Mouse (Mus musculus): Measurements from ENCODE around the gene Slc37a1. TPM values are rescaled to one million over a fixed set of nuclear protein-coding genes. Genes with fewer than 3 reads are reported as not detected.

Slc37a1 gene
- polyA plus RNA-seq, 1 experiment from 2014 or later = 9.0 TPM

GRCm38 (mm10) chr17:31259825-31260224 is 26.8 kb upstream of the Slc37a1 start:
- H3K4me1 ChIP-seq = peaks cover 2% of the 10 kb centered on the region
- no peak overlapping the region for H3K27ac ChIP-seq (replicated peaks)
- no peak for ATAC-seq (ENCODE audit: low FRiP score)
- no peak overlapping the region for H3K4me3 ChIP-seq (replicated peaks)
- no peak overlapping the region for H3K4me2 ChIP-seq
- no peaks in the 10 kb centered on the region for H3K27me3 ChIP-seq (replicated peaks)
- H3K9ac ChIP-seq (replicated peaks) = no peak overlapping the region
- WGBS = 79% methylated on average over 4 of the region's 4 CpGs
- H3K36me3 ChIP-seq = no peaks in the 10 kb centered on the region
- H3K9me3 ChIP-seq (replicated peaks) = no peaks in the 10 kb centered on the region

DNA sequence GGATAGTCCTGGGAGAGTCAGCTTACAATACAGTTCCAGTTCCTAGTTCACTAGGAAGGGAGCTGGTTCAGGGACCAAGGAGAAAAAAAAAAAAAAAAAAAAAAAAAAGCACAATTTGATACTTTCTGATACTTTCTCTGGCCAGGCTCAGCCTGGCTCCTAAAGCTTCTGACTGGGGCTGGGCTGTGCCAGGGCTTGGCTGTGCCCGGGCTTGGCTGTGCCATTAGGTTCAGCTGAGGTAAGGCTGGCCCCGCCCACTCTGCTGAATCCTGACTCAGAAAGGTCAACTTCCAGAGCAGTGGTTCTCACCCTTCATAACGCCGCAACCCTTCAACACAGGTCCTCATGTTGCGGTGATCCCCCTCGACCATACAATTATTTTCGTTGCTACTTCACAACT is 26.2 kb upstream of the Slc37a1 start:
- Histone ChIP-seq H3K4me2 (no peak overlapping the region), H3K4me1 (no peaks in the 10 kb centered on the region), H3K9me3 (replicated peaks) (no peaks in the 10 kb centered on the region), H3K4me3 (replicated peaks) (no peak overlapping the region), H3K27ac (replicated peaks) (no peak overlapping the region), H3K36me3 (no peaks in the 10 kb centered on the region), H3K27me3 (replicated peaks) (no peaks in the 10 kb centered on the region), H3K9ac (replicated peaks) (no peak overlapping the region)
- WGBS = 90% methylated on average over 7 of the region's 7 CpGs
- no peak for ATAC-seq (ENCODE audit: low FRiP score)

DNA sequence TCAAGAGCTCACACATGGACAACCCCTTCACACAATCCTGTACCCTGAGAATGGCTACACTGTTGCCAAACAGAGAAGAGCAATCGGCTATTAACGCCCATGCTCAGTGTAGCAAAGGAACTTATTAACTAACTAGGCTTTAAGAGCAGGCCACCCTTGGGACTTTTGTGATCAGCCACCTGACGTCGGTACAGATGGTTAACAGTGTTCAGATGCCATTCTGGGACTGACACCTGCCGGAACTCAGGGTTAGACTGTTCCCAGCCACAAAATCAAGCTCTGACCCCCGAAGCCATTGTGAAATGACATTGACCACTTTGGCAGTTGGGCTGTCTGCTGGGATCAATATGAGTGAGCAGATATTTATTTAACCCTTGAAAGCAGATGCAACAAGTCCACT is 25.2 kb upstream of the Slc37a1 start:
- Histone ChIP-seq H3K4me2 (no peak overlapping the region), H3K9ac (replicated peaks) (no peak overlapping the region), H3K27ac (replicated peaks) (no peak overlapping the region), H3K4me1 (no peaks in the 10 kb centered on the region), H3K27me3 (replicated peaks) (no peaks in the 10 kb centered on the region), H3K4me3 (replicated peaks) (no peak overlapping the region), H3K9me3 (replicated peaks) (no peaks in the 10 kb centered on the region), H3K36me3 (no peaks in the 10 kb centered on the region)
- WGBS = 72% methylated on average over 6 of the region's 6 CpGs
- ATAC-seq (ENCODE audit: low FRiP score) = no peak

DNA sequence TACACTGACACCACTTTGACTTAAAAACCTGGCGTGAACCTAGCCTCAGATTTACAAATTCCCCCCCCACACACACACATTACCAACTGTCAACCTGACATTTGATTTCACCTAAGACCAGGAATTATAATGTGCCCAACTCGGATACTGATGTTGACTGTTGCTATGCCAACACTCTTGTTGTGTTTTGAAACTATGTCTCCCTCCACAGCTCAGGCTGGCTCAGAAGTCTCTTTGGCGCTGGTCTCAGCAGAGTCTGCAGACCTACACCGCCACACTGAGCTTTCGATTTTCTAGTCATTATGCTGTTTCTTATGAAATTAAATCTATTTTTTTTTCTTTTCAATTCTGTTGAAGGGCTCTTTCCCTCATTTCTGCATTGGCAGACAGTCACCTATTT is 23.9 kb upstream of the Slc37a1 start:
- no peaks in the 10 kb centered on the region for H3K9me3 ChIP-seq (replicated peaks)
- 73% methylated on average over 5 of the region's 5 CpGs for WGBS
- H3K36me3 ChIP-seq = no peaks in the 10 kb centered on the region
- no peaks in the 10 kb centered on the region for H3K4me1 ChIP-seq
- H3K9ac ChIP-seq (replicated peaks) = no peak overlapping the region
- no peak overlapping the region for H3K4me3 ChIP-seq (replicated peaks)
- H3K4me2 ChIP-seq = no peak overlapping the region
- no peak for ATAC-seq (ENCODE audit: low FRiP score)
- no peak overlapping the region for H3K27ac ChIP-seq (replicated peaks)
- H3K27me3 ChIP-seq (replicated peaks) = no peaks in the 10 kb centered on the region

DNA sequence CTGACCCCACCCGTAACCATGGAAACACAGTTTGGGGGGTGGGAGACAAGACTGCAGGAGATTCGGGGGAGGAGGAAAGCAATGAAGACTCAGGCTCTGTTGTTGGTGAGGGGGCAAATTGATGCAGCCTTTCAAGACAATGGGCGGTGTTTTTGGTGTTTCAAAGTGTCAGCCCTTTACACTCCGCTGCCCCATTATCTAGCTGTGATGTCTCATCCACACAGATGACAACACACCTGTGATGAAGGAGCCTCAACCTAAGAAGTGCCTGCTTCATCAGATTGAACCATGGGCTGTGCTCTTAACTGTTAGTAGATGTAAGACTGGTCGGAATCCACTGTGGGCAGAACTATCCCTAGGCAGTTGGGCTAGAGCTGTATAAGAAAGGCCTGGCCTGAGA is 22.8 kb upstream of the Slc37a1 start:
- H3K9ac ChIP-seq (replicated peaks) = no peak overlapping the region
- ATAC-seq (ENCODE audit: low FRiP score) = no peak
- no peaks in the 10 kb centered on the region for H3K4me1 ChIP-seq
- H3K36me3 ChIP-seq = no peaks in the 10 kb centered on the region
- no peak overlapping the region for H3K4me3 ChIP-seq (replicated peaks)
- WGBS = 85% methylated on average over 5 of the region's 5 CpGs
- no peak overlapping the region for H3K27ac ChIP-seq (replicated peaks)
- H3K4me2 ChIP-seq = no peak overlapping the region
- H3K27me3 ChIP-seq (replicated peaks) = no peaks in the 10 kb centered on the region
- H3K9me3 ChIP-seq (replicated peaks) = no peaks in the 10 kb centered on the region

DNA sequence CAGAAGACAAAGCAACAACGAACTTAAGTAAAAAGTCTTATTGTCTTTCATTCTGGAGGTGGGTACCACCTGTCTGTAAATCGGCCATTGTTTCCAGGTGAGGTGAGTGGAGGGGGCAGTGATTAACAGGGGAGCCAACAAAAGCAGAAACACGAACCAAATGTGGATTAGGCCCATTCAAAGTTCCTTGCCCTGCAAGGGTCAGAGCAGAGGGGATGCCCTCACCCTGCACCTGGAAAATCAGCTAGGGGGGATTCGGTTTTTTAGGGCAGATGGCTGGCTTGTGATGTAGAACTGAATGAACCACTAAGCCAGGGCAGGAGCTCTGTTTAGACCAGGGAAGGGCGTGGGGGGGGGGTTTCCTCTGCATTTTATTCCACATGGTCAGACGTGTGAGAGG is 22.2 kb upstream of the Slc37a1 start:
- 63% methylated on average over 6 of the region's 6 CpGs for WGBS
- Histone ChIP-seq H3K9ac (replicated peaks) (no peak overlapping the region), H3K4me1 (no peaks in the 10 kb centered on the region), H3K36me3 (no peaks in the 10 kb centered on the region), H3K9me3 (replicated peaks) (no peaks in the 10 kb centered on the region), H3K27ac (replicated peaks) (no peak overlapping the region), H3K4me3 (replicated peaks) (no peak overlapping the region), H3K27me3 (replicated peaks) (no peaks in the 10 kb centered on the region), H3K4me2 (no peak overlapping the region)
- ATAC-seq (ENCODE audit: low FRiP score) = no peak

GRCm38 (mm10) chr17:31265171-31265572 is 21.4 kb upstream of the Slc37a1 start:
- WGBS = 21% methylated on average over 3 of the region's 3 CpGs

GRCm38 (mm10) chr17:31265831-31266230 is 20.8 kb upstream of the Slc37a1 start:
- Histone ChIP-seq H3K4me2 (no peak overlapping the region), H3K36me3 (no peaks in the 10 kb centered on the region), H3K27me3 (replicated peaks) (no peaks in the 10 kb centered on the region), H3K9me3 (replicated peaks) (no peaks in the 10 kb centered on the region), H3K4me3 (replicated peaks) (no peak overlapping the region), H3K9ac (replicated peaks) (no peak overlapping the region), H3K4me1 (no peaks in the 10 kb centered on the region), H3K27ac (replicated peaks) (no peak overlapping the region)
- WGBS = 91% methylated on average over 9 of the region's 9 CpGs
- ATAC-seq (ENCODE audit: low FRiP score) = no peak

More at GRCm38 (mm10) chr17:31265171-31265572, 21.4 kb upstream of the Slc37a1 start:
- Histone ChIP-seq H3K4me1 (no peaks in the 10 kb centered on the region), H3K27me3 (replicated peaks) (no peaks in the 10 kb centered on the region), H3K4me2 (no peak overlapping the region), H3K36me3 (no peaks in the 10 kb centered on the region), H3K4me3 (replicated peaks) (no peak overlapping the region), H3K9ac (replicated peaks) (no peak overlapping the region), H3K9me3 (replicated peaks) (no peaks in the 10 kb centered on the region), H3K27ac (replicated peaks) (no peak overlapping the region)
- no peak for ATAC-seq (ENCODE audit: low FRiP score)

DNA sequence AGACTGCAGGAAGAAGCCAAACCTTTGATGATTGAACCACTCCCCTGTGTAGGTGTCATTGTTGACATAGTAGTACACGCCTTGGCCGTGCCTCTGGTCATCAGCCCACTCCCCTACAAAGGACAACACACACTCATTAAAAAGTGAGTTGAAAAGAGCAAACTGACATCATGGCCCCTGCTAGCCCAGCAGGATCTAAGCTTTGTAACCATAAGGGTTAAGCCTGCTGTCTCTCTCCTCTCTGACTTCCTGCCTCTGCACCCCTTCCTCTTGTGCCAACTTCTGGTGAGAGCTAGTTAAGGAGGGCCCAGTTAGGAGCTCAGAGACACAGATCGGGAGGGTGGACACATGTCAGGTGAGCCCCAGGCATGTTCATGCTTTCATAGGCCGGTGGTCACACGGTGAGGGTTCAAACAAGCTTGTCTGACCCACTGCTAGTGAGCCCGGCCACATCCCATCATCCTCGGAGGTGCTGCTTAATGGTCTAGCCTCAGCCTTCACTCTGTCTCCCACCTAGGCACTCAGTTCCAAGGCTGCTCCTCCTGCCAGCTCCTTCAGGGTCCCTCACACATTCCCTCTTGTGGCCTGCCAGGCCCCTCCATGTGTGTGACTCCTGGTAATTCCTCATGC is 20.2 kb upstream of the Slc37a1 start:
- H3K27ac ChIP-seq (replicated peaks) = no peak overlapping the region
- 85% methylated on average over 7 of the region's 7 CpGs for WGBS
- H3K4me1 ChIP-seq = no peaks in the 10 kb centered on the region

DNA sequence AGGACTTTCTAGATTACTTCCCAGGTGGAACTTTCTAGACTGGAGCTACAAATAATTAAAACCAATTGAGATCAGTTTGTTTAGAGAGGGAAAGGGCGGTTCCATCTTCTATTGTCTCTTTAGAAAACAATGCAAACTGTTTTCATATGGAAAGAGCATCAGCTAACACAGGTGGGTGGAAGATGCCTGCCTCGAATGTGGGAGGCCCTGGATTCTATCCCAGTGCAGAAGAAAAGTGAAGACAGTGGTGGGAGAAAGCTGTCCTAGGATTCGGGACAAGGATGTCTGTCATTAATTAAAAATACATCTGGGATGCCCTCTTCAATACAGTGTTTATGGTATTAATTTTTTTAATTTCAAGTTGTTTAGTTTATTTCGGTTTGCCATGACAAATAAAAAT is 19.5 kb upstream of the Slc37a1 start:
- no peak overlapping the region for H3K4me2 ChIP-seq
- H3K27me3 ChIP-seq (replicated peaks) = no peaks in the 10 kb centered on the region
- no peaks in the 10 kb centered on the region for H3K36me3 ChIP-seq
- H3K9me3 ChIP-seq (replicated peaks) = no peaks in the 10 kb centered on the region
- 77% methylated on average over 4 of the region's 4 CpGs for WGBS
- no peak for ATAC-seq (ENCODE audit: low FRiP score)
- no peaks in the 10 kb centered on the region for H3K4me1 ChIP-seq
- no peak overlapping the region for H3K27ac ChIP-seq (replicated peaks)
- H3K4me3 ChIP-seq (replicated peaks) = no peak overlapping the region
- no peak overlapping the region for H3K9ac ChIP-seq (replicated peaks)

More for the DNA sequence above, 20.2 kb upstream of the Slc37a1 start:
- ATAC-seq (ENCODE audit: low FRiP score) = no peak
- H3K4me2 ChIP-seq = no peak overlapping the region
- H3K9me3 ChIP-seq (replicated peaks) = no peaks in the 10 kb centered on the region
- H3K4me3 ChIP-seq (replicated peaks) = no peak overlapping the region
- no peak overlapping the region for H3K9ac ChIP-seq (replicated peaks)
- no peaks in the 10 kb centered on the region for H3K27me3 ChIP-seq (replicated peaks)
- no peaks in the 10 kb centered on the region for H3K36me3 ChIP-seq

- Histone ChIP-seq H3K9me3 (replicated peaks) (no peaks in the 10 kb centered on the region), H3K4me3 (replicated peaks) (no peak overlapping the region), H3K4me1 (no peaks in the 10 kb centered on the region), H3K4me2 (no peak overlapping the region), H3K9ac (replicated peaks) (no peak overlapping the region), H3K36me3 (no peaks in the 10 kb centered on the region), H3K27ac (replicated peaks) (no peak overlapping the region), H3K27me3 (replicated peaks) (no peaks in the 10 kb centered on the region)
- no peak for ATAC-seq (ENCODE audit: low FRiP score)
- WGBS = 89% methylated on average over 6 of the region's 6 CpGs
These were observed 19.0 kb upstream of the Slc37a1 start for GRCm38 (mm10) chr17:31267603-31268002.

GRCm38 (mm10) chr17:31268016-31268415 is 18.6 kb upstream of the Slc37a1 start:
- no peaks in the 10 kb centered on the region for H3K4me1 ChIP-seq
- H3K36me3 ChIP-seq = no peaks in the 10 kb centered on the region
- no peak overlapping the region for H3K27ac ChIP-seq (replicated peaks)
- H3K4me3 ChIP-seq (replicated peaks) = no peak overlapping the region
- H3K9ac ChIP-seq (replicated peaks) = no peak overlapping the region
- H3K4me2 ChIP-seq = no peak overlapping the region
- H3K9me3 ChIP-seq (replicated peaks) = no peaks in the 10 kb centered on the region
- ATAC-seq (ENCODE audit: low FRiP score) = no peak
- 74% methylated on average over 1 of the region's 1 CpGs for WGBS
- no peaks in the 10 kb centered on the region for H3K27me3 ChIP-seq (replicated peaks)

- H3K27me3 ChIP-seq (replicated peaks) = no peaks in the 10 kb centered on the region
- H3K4me3 ChIP-seq (replicated peaks) = no peak overlapping the region
- H3K4me2 ChIP-seq = no peak overlapping the region
- H3K9ac ChIP-seq (replicated peaks) = no peak overlapping the region
- no peaks in the 10 kb centered on the region for H3K4me1 ChIP-seq
- H3K9me3 ChIP-seq (replicated peaks) = no peaks in the 10 kb centered on the region
- 89% methylated on average over 2 of the region's 2 CpGs for WGBS
- ATAC-seq (ENCODE audit: low FRiP score) = no peak
- no peak overlapping the region for H3K27ac ChIP-seq (replicated peaks)
- no peaks in the 10 kb centered on the region for H3K36me3 ChIP-seq
These were observed 16.8 kb upstream of the Slc37a1 start for GRCm38 (mm10) chr17:31269761-31270160.

Data from neural tube, embryonic 15.5 days (tissue).